Mouse (Mus musculus): Measurements from ENCODE around the gene Nynrin. TPM values are rescaled to one million over a fixed set of nuclear protein-coding genes. Genes with fewer than 3 reads are reported as not detected.

Gene Nynrin
- polyA plus RNA-seq, 1 experiment from 2014 or later: 8.4 TPM

DNA sequence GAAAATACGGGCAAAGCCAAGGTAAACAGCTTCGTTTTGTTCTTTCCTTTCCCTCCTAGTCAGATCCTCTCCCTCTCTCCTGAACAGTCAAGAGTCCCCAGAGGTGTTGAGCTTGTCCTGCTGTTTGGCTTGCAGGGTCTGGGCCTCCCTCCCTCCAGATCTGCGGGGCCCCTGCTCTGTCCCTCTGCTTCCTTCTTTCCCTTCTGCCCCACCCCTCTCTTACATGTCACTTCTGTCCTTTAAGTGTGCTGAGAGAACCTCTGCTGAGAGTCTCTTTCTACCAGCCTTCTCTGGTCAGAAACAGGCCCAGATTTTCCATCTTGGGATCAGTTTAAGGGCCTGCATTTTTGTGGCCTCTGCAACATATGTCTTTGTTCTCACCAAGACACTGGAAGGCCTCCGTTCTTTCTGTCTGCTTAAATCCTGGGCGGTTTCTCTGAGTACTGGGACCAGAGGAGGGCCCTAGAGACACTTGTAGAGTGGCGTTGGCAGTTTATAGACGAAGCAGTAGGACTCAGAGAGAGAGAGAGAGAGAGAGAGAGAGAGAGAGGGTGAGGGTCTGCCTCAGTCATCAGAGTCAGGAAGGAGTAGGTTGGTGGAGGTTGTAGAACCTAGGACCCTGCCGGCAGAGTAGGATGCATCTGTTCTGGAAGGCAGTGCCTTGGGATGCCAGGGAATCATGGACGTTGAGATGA is 743 bp downstream of the Nynrin start:
- WGBS: 0% methylated on average over 9 of the region's 9 CpGs
- Histone ChIP-seq H3K4me2 (ENCODE audit: low read length) (peak overlapping the region; percentile 74), H3K9ac (ENCODE audit: low read depth, low read length) (peak overlapping the region; percentile 84), H3K9me3 (ENCODE audit: control insufficient read depth, low read length) (no peaks in the 10 kb centered on the region), H3K27ac (ENCODE audit: low read depth, low read length) (peak overlapping the region; percentile 84), H3K36me3 (ENCODE audit: control insufficient read depth, insufficient read depth, low read length) (no peaks in the 10 kb centered on the region), H3K4me1 (ENCODE audit: control insufficient read depth, insufficient read depth, low read depth, low read length) (peaks cover 42% of the 10 kb centered on the region), H3K27me3 (replicated peaks; ENCODE audit: control insufficient read depth, insufficient read depth, low read length) (no peaks in the 10 kb centered on the region), H3K4me3 (ENCODE audit: low read length) (peak overlapping the region; percentile 54)
- peak; percentile 9; the same call in 1 of the 2 replicates for ATAC-seq

DNA sequence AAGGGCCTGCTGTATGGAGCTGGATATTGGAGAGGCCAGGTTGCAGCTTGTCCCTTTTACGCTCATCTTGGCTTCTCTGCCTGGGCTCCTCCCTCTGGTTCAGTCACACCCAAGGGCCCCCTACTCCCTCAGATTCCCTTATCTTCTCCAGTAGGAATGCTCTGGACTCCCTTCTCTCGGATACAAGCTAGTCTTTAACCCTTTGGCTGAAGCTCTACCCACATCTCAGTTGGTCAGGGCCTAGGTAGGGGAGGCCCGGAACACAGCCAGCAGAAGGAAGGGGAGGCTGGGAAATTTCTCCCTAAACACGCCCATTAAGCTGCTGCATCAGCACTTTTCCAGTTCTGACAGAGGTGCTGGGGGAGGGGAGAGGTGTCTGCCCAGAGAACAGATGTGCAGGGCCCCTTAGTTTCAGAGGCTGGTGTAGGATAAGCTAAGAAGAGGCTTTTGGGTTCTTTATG is 1.3 kb downstream of the Nynrin start:
- Histone ChIP-seq H3K9ac (ENCODE audit: low read depth, low read length) (peak overlapping the region; percentile 84), H3K9me3 (ENCODE audit: control insufficient read depth, low read length) (no peaks in the 10 kb centered on the region), H3K4me2 (ENCODE audit: low read length) (peak overlapping the region; percentile 74), H3K27ac (ENCODE audit: low read depth, low read length) (peak overlapping the region; percentile 84), H3K36me3 (ENCODE audit: control insufficient read depth, insufficient read depth, low read length) (no peaks in the 10 kb centered on the region), H3K4me1 (ENCODE audit: control insufficient read depth, insufficient read depth, low read depth, low read length) (peaks cover 42% of the 10 kb centered on the region), H3K27me3 (replicated peaks; ENCODE audit: control insufficient read depth, insufficient read depth, low read length) (no peaks in the 10 kb centered on the region), H3K4me3 (ENCODE audit: low read length) (peak overlapping the region; percentile 54)
- 1% methylated on average over 4 of the region's 4 CpGs for WGBS
- ATAC-seq: peak; percentile 13

DNA sequence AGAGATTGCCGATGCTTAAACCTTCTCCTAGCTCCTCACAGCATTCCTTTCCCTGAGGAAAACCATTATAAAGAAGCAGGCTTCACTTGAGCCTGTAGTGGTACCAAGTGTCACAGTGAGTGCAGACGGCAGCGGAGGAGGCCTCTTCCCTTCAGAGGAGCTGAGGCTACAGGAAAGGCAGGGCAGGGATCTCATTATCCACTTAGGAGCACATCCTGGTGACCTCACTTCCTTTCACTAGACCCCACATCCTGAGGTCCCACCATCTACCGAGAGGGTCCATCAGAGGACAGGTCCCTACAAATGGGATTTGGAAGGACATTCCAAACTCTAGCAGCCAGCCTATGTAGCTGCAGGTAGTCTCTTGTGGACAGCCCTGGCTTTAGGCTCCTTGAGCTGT is 3.8 kb downstream of the Nynrin start:
- Histone ChIP-seq H3K36me3 (ENCODE audit: control insufficient read depth, insufficient read depth, low read length) (no peaks in the 10 kb centered on the region), H3K4me2 (ENCODE audit: low read length) (peak overlapping the region; percentile 23; the same call in 1 of the 2 replicates), H3K4me3 (ENCODE audit: low read length) (no peak overlapping the region), H3K4me1 (ENCODE audit: control insufficient read depth, insufficient read depth, low read depth, low read length) (peaks cover 43% of the 10 kb centered on the region), H3K9ac (ENCODE audit: low read depth, low read length) (no peak overlapping the region), H3K9me3 (ENCODE audit: control insufficient read depth, low read length) (no peaks in the 10 kb centered on the region), H3K27me3 (replicated peaks; ENCODE audit: control insufficient read depth, insufficient read depth, low read length) (no peaks in the 10 kb centered on the region), H3K27ac (ENCODE audit: low read depth, low read length) (no peak overlapping the region)
- no peak for ATAC-seq
- 69% methylated on average over 4 of the region's 4 CpGs for WGBS

DNA sequence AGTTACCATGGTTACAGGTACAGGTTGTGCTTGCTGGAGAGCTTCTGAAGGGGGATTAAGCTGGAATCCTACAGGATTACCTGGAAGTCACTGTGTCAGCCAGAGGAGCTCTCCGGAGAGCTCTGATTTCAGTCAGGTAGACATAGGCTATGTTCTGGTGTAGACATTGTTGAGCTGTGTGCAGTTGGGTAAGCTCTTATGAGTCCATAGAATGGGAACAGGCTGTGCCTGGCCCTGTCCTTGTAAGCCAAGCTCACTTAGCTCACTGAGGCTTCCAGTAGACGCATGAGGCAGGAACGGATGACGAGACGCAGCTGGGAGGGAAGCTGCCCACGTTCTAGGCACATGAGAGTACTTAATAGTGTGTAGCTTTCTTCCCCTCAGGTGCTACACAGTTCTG is 8.4 kb downstream of the Nynrin start:
- WGBS: 76% methylated on average over 6 of the region's 6 CpGs
- H3K27me3 ChIP-seq (replicated peaks; ENCODE audit: control insufficient read depth, insufficient read depth, low read length): no peaks in the 10 kb centered on the region
- H3K4me1 ChIP-seq (ENCODE audit: control insufficient read depth, insufficient read depth, low read depth, low read length): peaks cover 19% of the 10 kb centered on the region
- H3K4me3 ChIP-seq (ENCODE audit: low read length): no peak overlapping the region
- H3K9me3 ChIP-seq (ENCODE audit: control insufficient read depth, low read length): no peaks in the 10 kb centered on the region
- ATAC-seq: no peak
- H3K36me3 ChIP-seq (ENCODE audit: control insufficient read depth, insufficient read depth, low read length): peaks cover 21% of the 10 kb centered on the region
- no peak overlapping the region for H3K9ac ChIP-seq (ENCODE audit: low read depth, low read length)
- H3K4me2 ChIP-seq (ENCODE audit: low read length): no peak overlapping the region
- H3K27ac ChIP-seq (ENCODE audit: low read depth, low read length): no peak overlapping the region

DNA sequence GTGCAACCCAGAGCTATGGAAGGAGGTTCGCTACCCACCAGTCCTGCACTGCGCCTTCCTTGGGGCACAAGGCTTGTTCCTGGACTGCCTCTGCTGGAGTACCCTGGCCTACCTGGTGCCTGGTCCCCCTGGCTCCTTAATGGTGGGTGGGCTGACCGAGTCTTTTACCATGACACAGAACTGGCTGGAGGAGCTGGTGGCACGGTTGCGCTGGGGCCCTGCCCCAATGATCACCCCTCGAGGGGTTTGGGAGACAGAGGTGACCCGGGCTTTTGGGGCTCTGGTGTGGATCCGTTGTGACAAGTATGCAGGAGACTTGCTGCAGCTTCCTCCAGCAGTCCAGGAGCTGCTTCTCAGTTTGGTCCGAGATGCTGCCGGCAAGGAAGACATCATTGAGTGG is 9.2 kb downstream of the Nynrin start:
- Histone ChIP-seq H3K4me2 (ENCODE audit: low read length) (no peak overlapping the region), H3K27ac (ENCODE audit: low read depth, low read length) (no peak overlapping the region), H3K27me3 (replicated peaks; ENCODE audit: control insufficient read depth, insufficient read depth, low read length) (no peaks in the 10 kb centered on the region), H3K4me1 (ENCODE audit: control insufficient read depth, insufficient read depth, low read depth, low read length) (peaks cover 14% of the 10 kb centered on the region), H3K9me3 (ENCODE audit: control insufficient read depth, low read length) (no peaks in the 10 kb centered on the region), H3K36me3 (ENCODE audit: control insufficient read depth, insufficient read depth, low read length) (peaks cover 21% of the 10 kb centered on the region), H3K9ac (ENCODE audit: low read depth, low read length) (no peak overlapping the region), H3K4me3 (ENCODE audit: low read length) (no peak overlapping the region)
- 91% methylated on average over 10 of the region's 10 CpGs for WGBS
- ATAC-seq: no peak

DNA sequence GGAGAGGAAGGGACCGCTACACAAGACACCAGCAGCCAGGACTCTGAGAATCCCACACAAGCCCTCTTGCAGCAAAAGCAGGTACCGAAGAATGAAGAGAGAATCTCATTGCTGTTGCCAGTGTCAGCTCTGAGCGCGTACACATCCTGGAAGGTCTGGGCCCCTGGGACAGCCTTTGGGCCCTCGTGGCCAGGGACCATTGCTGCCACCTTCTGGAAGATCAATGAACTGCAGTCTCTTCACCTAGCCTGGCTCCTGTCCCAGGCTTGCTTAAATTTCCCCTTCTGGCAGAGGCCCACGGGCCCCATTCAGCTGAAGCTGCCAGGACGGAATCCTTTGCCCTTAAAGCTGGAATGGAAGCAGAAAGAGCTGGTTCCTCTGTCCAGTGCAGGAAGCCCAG is 10.0 kb downstream of the Nynrin start:
- Histone ChIP-seq H3K4me3 (ENCODE audit: low read length) (no peak overlapping the region), H3K9me3 (ENCODE audit: control insufficient read depth, low read length) (no peaks in the 10 kb centered on the region), H3K4me2 (ENCODE audit: low read length) (no peak overlapping the region), H3K4me1 (ENCODE audit: control insufficient read depth, insufficient read depth, low read depth, low read length) (peaks cover 14% of the 10 kb centered on the region), H3K36me3 (ENCODE audit: control insufficient read depth, insufficient read depth, low read length) (peaks cover 27% of the 10 kb centered on the region), H3K27me3 (replicated peaks; ENCODE audit: control insufficient read depth, insufficient read depth, low read length) (no peaks in the 10 kb centered on the region), H3K9ac (ENCODE audit: low read depth, low read length) (no peak overlapping the region), H3K27ac (ENCODE audit: low read depth, low read length) (no peak overlapping the region)
- ATAC-seq: peak; percentile 60; the same call in 1 of the 2 replicates
- WGBS: 28% methylated on average over 7 of the region's 7 CpGs

DNA sequence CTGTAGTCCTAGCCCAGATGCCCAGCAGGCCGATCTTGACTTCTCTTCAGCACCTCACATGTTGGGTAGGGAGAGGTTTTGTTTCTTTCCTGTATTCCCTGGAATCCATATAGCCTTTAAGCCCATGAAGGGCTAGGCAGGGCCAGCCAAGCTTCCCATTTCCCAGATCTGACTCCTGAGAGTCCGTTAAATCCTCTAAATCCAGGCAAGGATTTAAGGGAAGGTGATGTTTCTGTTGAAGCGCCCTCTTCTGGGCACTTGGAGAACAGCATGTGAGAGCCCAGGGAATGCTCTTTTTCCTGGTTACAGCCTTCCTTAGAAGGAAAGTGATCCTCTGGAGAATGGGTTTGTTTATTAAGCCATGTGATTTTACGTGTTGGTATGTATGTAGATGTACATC is 13.2 kb downstream of the Nynrin start:
- Histone ChIP-seq H3K27ac (ENCODE audit: low read depth, low read length) (no peak overlapping the region), H3K4me2 (ENCODE audit: low read length) (no peak overlapping the region), H3K27me3 (replicated peaks; ENCODE audit: control insufficient read depth, insufficient read depth, low read length) (no peaks in the 10 kb centered on the region), H3K36me3 (ENCODE audit: control insufficient read depth, insufficient read depth, low read length) (peaks cover 56% of the 10 kb centered on the region), H3K4me1 (ENCODE audit: control insufficient read depth, insufficient read depth, low read depth, low read length) (peaks cover 5% of the 10 kb centered on the region), H3K4me3 (ENCODE audit: low read length) (no peak overlapping the region), H3K9me3 (ENCODE audit: control insufficient read depth, low read length) (no peaks in the 10 kb centered on the region), H3K9ac (ENCODE audit: low read depth, low read length) (no peak overlapping the region)
- whole genome bisulfite sequencing: 31% methylated on average over 4 of the region's 4 CpGs
- ATAC-seq: no peak

DNA sequence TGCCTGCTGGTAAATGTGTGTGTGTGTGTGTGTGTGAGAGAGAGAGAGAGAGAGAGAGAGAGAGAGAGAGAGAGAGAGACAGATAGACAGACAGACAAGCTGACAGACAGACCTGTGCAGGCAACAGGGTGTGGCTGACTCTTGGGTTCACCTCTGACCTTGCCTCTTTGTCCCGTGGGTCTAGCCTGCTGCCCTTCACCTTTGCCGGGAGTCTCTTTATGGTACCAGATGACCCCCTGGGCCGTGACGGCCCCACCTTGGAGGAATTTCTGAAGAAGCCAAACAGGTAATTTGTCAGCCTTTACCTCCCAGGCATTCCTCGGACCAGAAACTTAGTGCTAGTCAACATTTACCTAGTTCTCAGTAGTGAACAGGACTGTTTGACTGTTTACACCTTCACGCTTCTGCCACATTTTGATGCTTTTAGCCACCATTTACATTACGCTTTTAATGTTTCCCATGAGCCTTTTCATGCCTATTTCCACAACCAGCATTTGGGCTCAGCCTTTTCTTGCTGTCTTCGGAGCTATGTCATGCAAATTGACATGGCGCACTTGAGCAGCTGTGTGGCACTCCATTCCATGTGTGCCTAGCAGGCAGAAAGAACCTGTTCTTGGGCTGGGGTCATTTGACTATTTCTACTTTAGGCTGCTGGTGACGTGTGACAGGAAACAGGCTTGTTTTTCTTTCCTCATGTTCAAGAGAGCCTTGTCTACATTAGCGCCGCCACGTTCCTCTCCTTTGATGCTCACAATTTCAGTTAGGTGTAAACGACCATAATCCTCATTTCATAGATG is 14.6 kb downstream of the Nynrin start:
- Histone ChIP-seq H3K4me3 (ENCODE audit: low read length) (no peak overlapping the region), H3K4me1 (ENCODE audit: control insufficient read depth, insufficient read depth, low read depth, low read length) (peaks cover 6% of the 10 kb centered on the region), H3K27me3 (replicated peaks; ENCODE audit: control insufficient read depth, insufficient read depth, low read length) (no peaks in the 10 kb centered on the region), H3K36me3 (ENCODE audit: control insufficient read depth, insufficient read depth, low read length) (peaks cover 61% of the 10 kb centered on the region), H3K4me2 (ENCODE audit: low read length) (no peak overlapping the region), H3K27ac (ENCODE audit: low read depth, low read length) (no peak overlapping the region), H3K9me3 (ENCODE audit: control insufficient read depth, low read length) (no peaks in the 10 kb centered on the region), H3K9ac (ENCODE audit: low read depth, low read length) (no peak overlapping the region)
- 90% methylated on average over 14 of the region's 14 CpGs for WGBS
- ATAC-seq: no peak

DNA sequence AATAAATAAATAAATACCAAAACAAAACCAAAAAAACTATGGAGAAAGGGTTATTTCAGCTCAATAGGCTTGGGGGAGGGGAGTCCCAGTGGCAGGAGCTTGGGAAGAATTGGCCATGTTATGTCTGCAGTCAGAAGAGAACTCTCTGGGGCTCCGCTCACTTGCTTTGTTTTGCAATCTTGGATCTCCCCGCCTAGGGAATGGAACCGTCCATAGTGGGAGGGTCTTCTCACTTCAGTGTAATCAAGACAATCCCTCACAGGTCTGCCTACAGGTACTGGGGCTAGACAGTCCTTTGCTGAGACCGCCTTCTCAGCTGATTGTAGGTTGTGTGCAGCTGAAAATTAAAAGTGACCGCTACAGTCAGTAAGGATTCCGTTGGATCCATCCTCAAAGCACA is 15.7 kb downstream of the Nynrin start:
- Histone ChIP-seq H3K4me2 (ENCODE audit: low read length) (no peak overlapping the region), H3K36me3 (ENCODE audit: control insufficient read depth, insufficient read depth, low read length) (peaks cover 57% of the 10 kb centered on the region), H3K4me3 (ENCODE audit: low read length) (no peak overlapping the region), H3K4me1 (ENCODE audit: control insufficient read depth, insufficient read depth, low read depth, low read length) (peaks cover 9% of the 10 kb centered on the region), H3K9me3 (ENCODE audit: control insufficient read depth, low read length) (no peaks in the 10 kb centered on the region), H3K27me3 (replicated peaks; ENCODE audit: control insufficient read depth, insufficient read depth, low read length) (no peaks in the 10 kb centered on the region), H3K9ac (ENCODE audit: low read depth, low read length) (no peak overlapping the region), H3K27ac (ENCODE audit: low read depth, low read length) (no peak overlapping the region)
- 98% methylated on average over 6 of the region's 6 CpGs for WGBS
- no peak for ATAC-seq
